12 mouse cellular contexts compared by ENCODE assay signal in genomic region chr12:26072180-26072579, GRCm38 (mm10).
DNase-seq lines count a peak whose midpoint lies in the region; ATAC-seq and TF ChIP-seq lines count a peak whose summit lies in the region.
"Had no signal": no experiment of that assay in that cellular context is flagged by ENCODE, and none has a peak within 500 bp of the region (broad histone marks: within the 10 kb centered on the region; RNA-seq: fewer than 3 reads in every experiment).

No protein-coding gene starts in this region.

- H3K9ac ChIP-seq in forebrain, embryonic 15.5 days (replicated peaks) = no peak overlapping the region
- H3K9ac ChIP-seq in forebrain, postnatal 0 days = no peak overlapping the region
- no peak overlapping the region for H3K9ac ChIP-seq in neural tube, embryonic 15.5 days (replicated peaks)
- no peak overlapping the region for H3K9ac ChIP-seq in kidney, embryonic 16.5 days (replicated peaks; ENCODE audit: low read length)
- H3K9ac ChIP-seq: embryonic facial prominence, embryonic 12.5 days; forebrain, embryonic 12.5 days; hindbrain, embryonic 15.5 days had no signal

- H3K27ac ChIP-seq in forebrain, embryonic 15.5 days (replicated peaks) = 0 out of 2 replicates have a peak overlapping the region, but pooled peaks have one; percentile 11
- no peak overlapping the region for H3K27ac ChIP-seq in forebrain, postnatal 0 days (ENCODE audit: low read depth, low read length)
- H3K27ac ChIP-seq in neural tube, embryonic 15.5 days (replicated peaks) = no peak overlapping the region
- no peak overlapping the region for H3K27ac ChIP-seq in kidney, embryonic 16.5 days (ENCODE audit: low read length)
- H3K27ac ChIP-seq: embryonic facial prominence, embryonic 12.5 days; forebrain, embryonic 12.5 days; heart, embryonic 13.5 days; hindbrain, embryonic 15.5 days had no signal

- H3K4me1 ChIP-seq in forebrain, embryonic 15.5 days = peaks cover 22% of the 10 kb centered on the region
- 0 out of 2 replicates have a peak, but pooled peaks cover 9% of the 10 kb centered on the region for H3K4me1 ChIP-seq in forebrain, postnatal 0 days (ENCODE audit: insufficient read depth)
- H3K4me1 ChIP-seq in neural tube, embryonic 15.5 days = peaks cover 9% of the 10 kb centered on the region
- peaks cover 9% of the 10 kb centered on the region for H3K4me1 ChIP-seq in kidney, embryonic 16.5 days (ENCODE audit: insufficient read depth, low read length)

- WGBS in forebrain, embryonic 15.5 days = 80% methylated on average over 7 of the region's 7 CpGs
- whole genome bisulfite sequencing in forebrain, postnatal 0 days = 77% methylated on average over 7 of the region's 7 CpGs
- WGBS in neural tube, embryonic 15.5 days = 91% methylated on average over 7 of the region's 7 CpGs
- WGBS in kidney, embryonic 16.5 days = 79% methylated on average over 7 of the region's 7 CpGs

- no peak overlapping the region for H3K4me2 ChIP-seq in forebrain, embryonic 15.5 days (replicated peaks)
- H3K4me2 ChIP-seq in forebrain, postnatal 0 days (ENCODE audit: low read depth) = no peak overlapping the region
- no peak overlapping the region for H3K4me2 ChIP-seq in neural tube, embryonic 15.5 days
- H3K4me2 ChIP-seq in kidney, embryonic 16.5 days (replicated peaks; ENCODE audit: low read depth, low read length) = no peak overlapping the region
- H3K4me2 ChIP-seq: forebrain, embryonic 12.5 days; heart, embryonic 13.5 days; hindbrain, embryonic 15.5 days had no signal

- H3K4me3 ChIP-seq in forebrain, embryonic 15.5 days = no peak overlapping the region
- no peak overlapping the region for H3K4me3 ChIP-seq in forebrain, postnatal 0 days (ENCODE audit: low read depth, low read length)
- H3K4me3 ChIP-seq in neural tube, embryonic 15.5 days (replicated peaks) = no peak overlapping the region
- no peak overlapping the region for H3K4me3 ChIP-seq in kidney, embryonic 16.5 days (ENCODE audit: low read length)
- H3K4me3 ChIP-seq: embryonic facial prominence, embryonic 12.5 days; forebrain, embryonic 12.5 days; heart, embryonic 13.5 days; hindbrain, embryonic 15.5 days had no signal

- no peaks in the 10 kb centered on the region for H3K9me3 ChIP-seq in forebrain, embryonic 15.5 days
- H3K9me3 ChIP-seq in forebrain, postnatal 0 days (ENCODE audit: low read length) = no peaks in the 10 kb centered on the region
- H3K9me3 ChIP-seq in neural tube, embryonic 15.5 days (replicated peaks) = no peaks in the 10 kb centered on the region
- no peaks in the 10 kb centered on the region for H3K9me3 ChIP-seq in kidney, embryonic 16.5 days (ENCODE audit: low read length)
- H3K9me3 ChIP-seq: embryonic facial prominence, embryonic 12.5 days; forebrain, embryonic 12.5 days; heart, embryonic 13.5 days; hindbrain, embryonic 15.5 days had no signal

- no peaks in the 10 kb centered on the region for H3K27me3 ChIP-seq in forebrain, embryonic 15.5 days
- H3K27me3 ChIP-seq in forebrain, postnatal 0 days (ENCODE audit: insufficient read depth, low read length) = no peaks in the 10 kb centered on the region
- H3K27me3 ChIP-seq in neural tube, embryonic 15.5 days (replicated peaks) = 0 out of 2 replicates have a peak, but pooled peaks cover 3% of the 10 kb centered on the region
- H3K27me3 ChIP-seq in kidney, embryonic 16.5 days (ENCODE audit: insufficient read depth, low read length) = no peaks in the 10 kb centered on the region
- H3K27me3 ChIP-seq: embryonic facial prominence, embryonic 12.5 days had no signal

- no peak for ATAC-seq in forebrain, embryonic 15.5 days (replicated peaks)
- no peak for ATAC-seq in forebrain, postnatal 0 days
- ATAC-seq in neural tube, embryonic 15.5 days (ENCODE audit: low FRiP score) = no peak
- ATAC-seq in kidney, embryonic 16.5 days (ENCODE audit: low FRiP score, low TSS enrichment) = no peak
- ATAC-seq: intestine, embryonic 16.5 days had no signal

- peak; percentile 47 to 52 for DNase-seq in cerebellum, postnatal 10 days
- DNase-seq in cerebellum, adult 8-10 months = no peak
- no peak for DNase-seq in forebrain, postnatal 0 days
- DNase-seq in neural tube, embryonic 10.5 days (ENCODE audit: extremely low spot score, low spot score) = peak; percentile 5

- no peak for TF ChIP-seq CTCF in forebrain, postnatal 0 days (IDR thresholded peaks at IDR 0.05; ENCODE audit: low read depth)

- no peaks in the 10 kb centered on the region for H3K36me3 ChIP-seq in forebrain, embryonic 15.5 days
- no peaks in the 10 kb centered on the region for H3K36me3 ChIP-seq in forebrain, postnatal 0 days (ENCODE audit: insufficient read depth)
- no peaks in the 10 kb centered on the region for H3K36me3 ChIP-seq in neural tube, embryonic 15.5 days
- H3K36me3 ChIP-seq in kidney, embryonic 16.5 days (ENCODE audit: insufficient read depth, low read length) = no peaks in the 10 kb centered on the region
- H3K36me3 ChIP-seq: embryonic facial prominence, embryonic 12.5 days; forebrain, embryonic 12.5 days; heart, embryonic 13.5 days; hindbrain, embryonic 15.5 days had no signal

Comparison
In these comparisons a context has a peak if more than half of its experiments do, and no peak if none do; other contexts are left out.
1. DNase-seq: peak in cerebellum, postnatal 10 days (2 of 2) and neural tube, embryonic 10.5 days (single experiment); none in cerebellum, adult 8-10 months (single experiment) and forebrain, postnatal 0 days (single experiment).